Mouse (Mus musculus) limb, embryonic 11.5 days (tissue): ENCODE measurements around the gene D6Ertd527e. TPM values are rescaled to one million over a fixed set of nuclear protein-coding genes. Genes with fewer than 3 reads are reported as not detected.

Source experiments
- ATAC-seq: fragments of 200-750 bp; cut with Nextera tagmentation; 2 replicates; pipeline ENCODE4 v1.8.0; 2017; ENCODE audit warnings: low read depth; ENCODE audit not compliant: insufficient number of reproducible peaks, low FRiP score, low TSS enrichment
- DNase-seq: peaks from one replicate; pipeline ENCODE4 v3.0.0-alpha.2; 2015; ENCODE audit warnings: low spot score
- H3K27ac ChIP-seq: fragments of 300-500 bp; sonication (generic); replicated peaks from 2 replicates; pipeline ENCODE4 v1.5.1; 2014; ENCODE audit warnings: low read depth, mild to moderate bottlenecking, low read length
- H3K27me3 ChIP-seq: fragments of 300-500 bp; sonication (generic); 2 replicates; pipeline ENCODE4 v1.6.1; 2014; ENCODE audit warnings: mild to moderate bottlenecking, low read length, mixed read lengths; ENCODE audit not compliant: control insufficient read depth, insufficient read depth
- H3K36me3 ChIP-seq: fragments of 300-500 bp; sonication (generic); 2 replicates; pipeline ENCODE4 v1.6.1; 2014; ENCODE audit warnings: mild to moderate bottlenecking, low read length, moderate library complexity, mixed read lengths; ENCODE audit not compliant: control insufficient read depth, insufficient read depth
- H3K4me1 ChIP-seq: fragments of 300-500 bp; sonication (generic); 2 replicates; pipeline ENCODE4 v1.6.1; 2014; ENCODE audit warnings: low read length, mixed read lengths; ENCODE audit not compliant: control insufficient read depth, insufficient read depth
- H3K4me2 ChIP-seq: fragments of 300-500 bp; sonication (generic); 2 replicates; pipeline ENCODE4 v1.6.1; 2014; ENCODE audit warnings: low read depth, mild to moderate bottlenecking, moderate library complexity; ENCODE audit not compliant: severe bottlenecking
- H3K4me3 ChIP-seq: fragments of 300-500 bp; sonication (generic); 2 replicates; pipeline ENCODE4 v1.5.1; 2014; ENCODE audit warnings: low read depth, low read length
- H3K9ac ChIP-seq: fragments of 300-500 bp; sonication (generic); 2 replicates; pipeline ENCODE4 v1.6.1; 2014; ENCODE audit warnings: mild to moderate bottlenecking, low read length
- H3K9me3 ChIP-seq: fragments of 300-500 bp; sonication (generic); 2 replicates; pipeline ENCODE4 v1.6.1; 2016; ENCODE audit warnings: low read length; ENCODE audit not compliant: control insufficient read depth
- WGBS: fragments of 180-500 bp; shearing (Covaris S2); extraction: QIAGEN DNeasy Blood & Tissue Kit; methylation state at CpG from one replicate; pipeline ENCODE4 v1.1.7; 2014; 5-methylcytosine and 5-hydroxymethylcytosine counted together
- polyA plus RNA-seq: library from polyadenylated mRNA; unstranded; fragments of >200 nt; fragmentation: Nextera tagmentation; extraction: Ambion mirVana; gene quantifications from 2 replicates; pipeline ENCODE4 v1.2.1, GENCODE M21; 2014

Gene D6Ertd527e
- polyA plus RNA-seq, 1 experiment from 2014 or later, result 0.53 TPM

DNA sequence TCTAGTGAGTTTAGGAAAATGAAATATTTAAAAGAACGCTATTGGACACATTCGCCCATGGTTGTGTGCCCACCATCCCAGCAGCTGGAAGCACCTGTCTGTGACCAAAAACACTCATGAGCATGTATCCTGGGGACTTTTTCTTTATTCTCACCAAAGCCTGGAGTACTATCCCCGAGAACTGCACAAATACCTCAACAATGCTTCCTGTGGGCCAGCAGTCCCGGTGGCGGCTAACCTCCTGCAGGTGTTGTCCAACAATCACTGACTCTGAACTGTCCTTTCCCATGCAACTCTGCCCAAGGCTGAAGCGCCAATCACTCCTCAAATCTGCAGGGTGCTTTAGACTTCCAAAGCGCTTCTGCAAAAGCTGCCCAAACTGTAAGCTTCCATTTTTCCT, 12.1 kb downstream of the D6Ertd527e start:
- Histone ChIP-seq H3K4me1 (no peaks in the 10 kb centered on the region), H3K9ac (no peak overlapping the region), H3K4me3 (no peak overlapping the region), H3K27me3 (no peaks in the 10 kb centered on the region), H3K9me3 (no peaks in the 10 kb centered on the region), H3K4me2 (no peak overlapping the region), H3K36me3 (no peaks in the 10 kb centered on the region), H3K27ac (no peak overlapping the region)
- WGBS, result 86% methylated on average over 7 of the region's 7 CpGs
- DNase-seq (no peak), ATAC-seq (no peak)

DNA sequence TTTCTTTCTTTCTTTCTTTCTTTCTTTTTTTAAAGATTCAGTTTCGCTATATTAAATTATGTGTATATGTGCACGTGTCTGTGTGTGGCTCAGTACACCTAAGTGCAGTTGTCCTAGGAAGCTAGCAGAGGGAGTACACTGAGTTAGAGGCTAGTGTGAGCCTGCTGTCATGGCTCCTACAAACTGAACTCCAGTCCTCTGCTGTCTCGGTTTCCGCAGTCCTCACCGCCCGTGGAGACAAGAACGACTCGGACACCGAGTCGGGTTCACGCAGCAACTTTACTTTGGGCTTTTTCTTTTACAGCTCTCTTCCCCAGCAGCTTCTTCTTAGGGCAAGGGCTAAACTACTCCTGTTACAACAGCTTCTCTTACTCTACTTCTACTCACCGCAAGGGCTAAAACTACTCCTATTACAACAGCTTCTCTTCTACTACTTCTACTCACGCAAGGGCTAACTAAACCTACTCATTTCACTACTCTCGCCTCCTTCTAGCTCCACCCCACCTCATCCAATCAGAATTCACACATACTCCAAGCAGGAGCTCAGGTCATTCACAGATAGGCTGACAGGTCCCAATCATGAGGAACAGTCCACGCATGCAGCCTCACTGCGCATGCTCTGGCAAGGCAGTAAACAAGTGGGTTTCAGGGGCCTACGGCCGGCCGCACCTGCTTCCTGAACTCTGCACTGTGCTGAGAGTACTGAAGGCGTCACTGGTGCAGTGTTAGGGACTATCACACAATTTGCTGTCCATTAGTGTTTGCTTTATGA, 14.7 kb downstream of the D6Ertd527e start:
- Histone ChIP-seq H3K4me2 (no peak overlapping the region), H3K27ac (no peak overlapping the region), H3K9ac (no peak overlapping the region), H3K4me1 (no peaks in the 10 kb centered on the region), H3K4me3 (no peak overlapping the region), H3K36me3 (no peaks in the 10 kb centered on the region), H3K9me3 (no peaks in the 10 kb centered on the region), H3K27me3 (no peaks in the 10 kb centered on the region)
- whole genome bisulfite sequencing, result 82% methylated on average over 20 of the region's 20 CpGs
- ATAC-seq (no peak), DNase-seq (no peak)

DNA sequence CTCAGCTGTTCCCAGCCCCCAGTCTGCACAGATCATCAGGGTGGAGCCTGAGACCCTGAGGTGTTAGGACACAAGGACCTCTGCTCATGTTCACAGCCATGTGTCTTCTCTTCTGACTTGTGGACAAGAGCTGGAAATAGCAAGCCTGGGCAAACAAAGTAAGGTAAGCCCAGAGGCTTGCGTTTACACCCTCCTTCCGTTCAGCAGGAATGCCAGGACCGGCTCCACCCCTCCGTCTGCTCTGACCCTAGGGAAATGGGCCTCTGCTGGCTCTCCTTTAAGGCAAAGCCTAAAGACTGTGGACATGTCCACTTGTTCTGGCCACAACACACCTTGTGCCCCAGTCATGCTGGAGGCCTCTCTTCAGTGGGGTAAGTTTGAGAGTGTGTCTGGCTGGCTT, 15.4 kb downstream of the D6Ertd527e start:
- H3K36me3 ChIP-seq, result no peaks in the 10 kb centered on the region
- DNase-seq (no peak), ATAC-seq (no peak)
- H3K4me2 ChIP-seq, result no peak overlapping the region
- no peak overlapping the region for H3K9ac ChIP-seq
- H3K4me1 ChIP-seq, result no peaks in the 10 kb centered on the region
- H3K4me3 ChIP-seq, result no peak overlapping the region
- 63% methylated on average over 4 of the region's 4 CpGs for WGBS
- H3K27me3 ChIP-seq, result no peaks in the 10 kb centered on the region
- no peaks in the 10 kb centered on the region for H3K9me3 ChIP-seq
- H3K27ac ChIP-seq, result no peak overlapping the region

DNA sequence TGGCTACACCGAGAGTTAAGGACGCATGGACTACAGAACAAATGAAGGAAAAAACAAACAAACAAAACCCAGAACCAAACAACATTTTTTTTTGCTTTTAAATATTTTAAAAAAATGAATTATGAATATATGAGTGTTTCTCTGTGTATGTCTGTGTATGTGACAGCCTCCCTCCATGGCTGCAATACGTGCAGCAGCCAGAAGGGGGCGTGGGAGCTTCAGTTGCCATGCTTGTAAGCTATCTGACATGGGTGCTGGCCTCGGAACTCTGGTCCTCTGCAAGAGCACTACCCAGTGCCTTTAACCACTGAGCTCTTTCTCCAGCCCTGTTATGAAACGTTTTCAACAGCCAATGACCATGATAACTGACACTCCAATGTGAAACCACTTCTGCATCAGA, 16.1 kb downstream of the D6Ertd527e start:
- 90% methylated on average over 6 of the region's 6 CpGs for WGBS
- no peaks in the 10 kb centered on the region for H3K4me1 ChIP-seq
- ATAC-seq, result no peak

DNA sequence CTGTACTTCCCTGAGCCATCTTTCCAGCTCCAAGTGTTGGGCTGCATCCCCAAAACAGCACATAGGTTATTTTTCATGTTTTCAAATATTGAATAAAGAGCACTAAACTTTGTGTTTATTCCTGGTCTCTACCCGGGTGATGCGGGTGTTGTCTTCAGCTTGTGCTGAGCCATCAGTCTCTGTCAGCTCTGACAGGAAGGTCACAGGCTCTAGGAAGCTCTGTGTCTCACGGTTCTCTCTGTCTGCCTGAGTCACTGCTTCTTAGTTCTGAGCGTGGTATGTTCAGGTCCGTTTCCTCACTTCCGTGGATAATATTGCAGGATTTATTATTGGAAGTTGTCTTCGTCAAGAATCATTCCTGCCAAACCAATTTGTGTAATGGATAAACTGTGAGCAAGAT, 17.4 kb downstream of the D6Ertd527e start:
- no peak overlapping the region for H3K4me3 ChIP-seq
- no peak for ATAC-seq
- no peak overlapping the region for H3K9ac ChIP-seq
- no peaks in the 10 kb centered on the region for H3K27me3 ChIP-seq
- 81% methylated on average over 7 of the region's 7 CpGs for WGBS
- no peak overlapping the region for H3K27ac ChIP-seq
- no peak overlapping the region for H3K4me2 ChIP-seq
- H3K36me3 ChIP-seq, result no peaks in the 10 kb centered on the region
- no peaks in the 10 kb centered on the region for H3K4me1 ChIP-seq
- no peak for DNase-seq
- H3K9me3 ChIP-seq, result no peaks in the 10 kb centered on the region

More for the DNA sequence above, 16.1 kb downstream of the D6Ertd527e start:
- DNase-seq, result no peak
- no peak overlapping the region for H3K27ac ChIP-seq
- H3K36me3 ChIP-seq, result no peaks in the 10 kb centered on the region
- no peak overlapping the region for H3K4me2 ChIP-seq
- no peak overlapping the region for H3K4me3 ChIP-seq
- no peaks in the 10 kb centered on the region for H3K9me3 ChIP-seq
- no peak overlapping the region for H3K9ac ChIP-seq
- no peaks in the 10 kb centered on the region for H3K27me3 ChIP-seq

DNA sequence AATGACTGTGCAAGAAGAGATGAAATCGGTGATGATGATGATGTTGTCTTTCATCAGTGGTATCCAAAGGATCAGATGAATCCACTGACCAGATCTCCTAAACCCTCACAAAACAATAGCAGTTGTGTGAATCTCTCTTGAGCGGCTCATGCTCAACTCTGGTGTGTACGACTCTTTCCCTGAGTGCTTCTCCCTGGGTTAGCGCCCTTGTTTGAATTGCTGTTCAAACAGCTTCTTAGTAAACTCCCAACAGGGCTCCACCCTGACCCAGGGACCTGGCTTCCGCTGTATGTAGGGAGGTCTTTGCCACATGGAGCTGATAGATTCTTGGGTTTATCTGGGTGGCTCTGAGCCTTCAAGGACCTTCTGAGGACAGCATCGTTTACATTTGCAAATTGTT, 18.9 kb downstream of the D6Ertd527e start:
- H3K27me3 ChIP-seq, result no peaks in the 10 kb centered on the region
- no peak overlapping the region for H3K4me2 ChIP-seq
- H3K4me1 ChIP-seq, result no peaks in the 10 kb centered on the region
- H3K36me3 ChIP-seq, result no peaks in the 10 kb centered on the region
- H3K4me3 ChIP-seq, result no peak overlapping the region
- 90% methylated on average over 6 of the region's 6 CpGs for WGBS
- H3K9me3 ChIP-seq, result no peaks in the 10 kb centered on the region
- ATAC-seq (no peak), DNase-seq (no peak)
- no peak overlapping the region for H3K9ac ChIP-seq
- no peak overlapping the region for H3K27ac ChIP-seq

DNA sequence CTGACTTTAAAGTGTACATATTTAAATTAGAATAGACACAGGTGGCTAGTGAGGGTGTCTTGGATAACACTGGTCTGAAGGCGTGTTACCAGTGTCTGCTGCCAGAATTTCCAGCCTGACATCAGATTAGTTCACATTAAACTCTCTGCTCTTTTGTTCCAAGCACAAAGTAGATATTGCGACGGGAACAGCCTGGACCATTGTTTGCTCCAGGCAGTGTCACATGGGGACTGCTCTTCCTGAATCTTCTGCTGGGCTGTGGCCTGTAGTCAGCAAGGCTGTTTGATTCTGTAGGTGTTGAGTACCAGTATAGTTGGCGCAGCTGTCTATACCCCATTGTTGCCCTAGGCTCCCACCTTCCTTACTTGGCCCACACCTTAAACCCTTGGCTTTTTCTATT, 19.4 kb downstream of the D6Ertd527e start:
- WGBS, result 94% methylated on average over 4 of the region's 4 CpGs
- DNase-seq, result no peak
- Histone ChIP-seq H3K4me2 (no peak overlapping the region), H3K4me1 (no peaks in the 10 kb centered on the region), H3K9ac (no peak overlapping the region), H3K36me3 (no peaks in the 10 kb centered on the region), H3K27me3 (no peaks in the 10 kb centered on the region), H3K4me3 (no peak overlapping the region), H3K27ac (no peak overlapping the region), H3K9me3 (no peaks in the 10 kb centered on the region)
- ATAC-seq, result no peak

DNA sequence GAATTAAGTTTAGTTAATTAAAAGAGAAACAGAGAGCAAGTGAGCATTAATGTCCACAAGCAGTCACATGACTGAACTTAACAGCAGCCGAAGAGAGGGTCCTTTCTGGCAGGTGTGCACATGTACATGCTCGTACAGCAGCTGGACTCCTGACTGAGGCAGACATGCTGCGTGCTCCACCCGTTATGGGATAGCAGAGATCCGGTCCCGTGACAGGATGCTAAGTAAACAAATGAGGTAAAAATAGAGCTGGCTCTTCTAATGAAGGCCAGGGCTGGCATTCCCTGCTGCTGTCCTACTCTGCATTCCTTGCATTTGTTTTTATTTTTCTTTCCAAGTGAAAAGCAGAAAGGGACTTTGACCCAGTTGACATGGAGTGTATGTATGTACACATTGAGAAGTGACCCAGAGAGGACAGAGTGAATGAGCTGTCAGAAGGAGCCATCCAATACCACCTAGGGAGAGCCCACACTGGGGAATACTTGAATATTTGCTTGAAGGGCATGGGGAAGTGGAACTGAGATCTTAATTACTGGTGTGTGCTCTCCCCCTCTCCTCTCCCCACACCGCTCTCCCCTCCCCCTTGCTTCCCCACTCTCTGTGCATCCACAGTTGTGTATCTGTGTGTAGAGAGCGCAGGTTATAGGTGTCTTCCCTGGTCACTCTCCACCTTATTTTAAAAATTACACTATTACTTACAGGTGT, 22.7 kb downstream of the D6Ertd527e start:
- no peaks in the 10 kb centered on the region for H3K4me1 ChIP-seq
- no peaks in the 10 kb centered on the region for H3K27me3 ChIP-seq
- H3K9ac ChIP-seq, result no peak overlapping the region
- DNase-seq (no peak), ATAC-seq (no peak)
- 71% methylated on average over 8 of the region's 8 CpGs for WGBS
- no peak overlapping the region for H3K4me3 ChIP-seq
- H3K27ac ChIP-seq, result no peak overlapping the region
- no peak overlapping the region for H3K4me2 ChIP-seq
- H3K36me3 ChIP-seq, result no peaks in the 10 kb centered on the region
- H3K9me3 ChIP-seq, result peaks cover 3% of the 10 kb centered on the region; the same call in 1 of the 2 replicates
